Mouse (Mus musculus) bone marrow macrophage, adult 2 months (primary cell): ENCODE results near the gene Glis3.

Source experiments
- CTCF ChIP-seq: IDR thresholded peaks from 2 replicates; pipeline ENCODE4 v1.5.1; 2012; ENCODE audit warnings: low read depth, mild to moderate bottlenecking, low read length, moderate library complexity
- POLR2A ChIP-seq: IDR thresholded peaks from 2 replicates; pipeline ENCODE4 v1.6.1; 2012; ENCODE audit warnings: mild to moderate bottlenecking, low read depth, low read length, borderline replicate concordance

- TF ChIP-seq POLR2A: no peak
- no peak for TF ChIP-seq CTCF
These were observed 544 bp downstream of the Glis3 start for GRCm38 (mm10) chr19:28679291-28679775.
